Mouse (Mus musculus): Measurements from ENCODE around the gene Ndst2.
A peak's percentile ranks its signal among the peaks of the same experiment; 100 is the strongest.

Ndst2 gene

DNA sequence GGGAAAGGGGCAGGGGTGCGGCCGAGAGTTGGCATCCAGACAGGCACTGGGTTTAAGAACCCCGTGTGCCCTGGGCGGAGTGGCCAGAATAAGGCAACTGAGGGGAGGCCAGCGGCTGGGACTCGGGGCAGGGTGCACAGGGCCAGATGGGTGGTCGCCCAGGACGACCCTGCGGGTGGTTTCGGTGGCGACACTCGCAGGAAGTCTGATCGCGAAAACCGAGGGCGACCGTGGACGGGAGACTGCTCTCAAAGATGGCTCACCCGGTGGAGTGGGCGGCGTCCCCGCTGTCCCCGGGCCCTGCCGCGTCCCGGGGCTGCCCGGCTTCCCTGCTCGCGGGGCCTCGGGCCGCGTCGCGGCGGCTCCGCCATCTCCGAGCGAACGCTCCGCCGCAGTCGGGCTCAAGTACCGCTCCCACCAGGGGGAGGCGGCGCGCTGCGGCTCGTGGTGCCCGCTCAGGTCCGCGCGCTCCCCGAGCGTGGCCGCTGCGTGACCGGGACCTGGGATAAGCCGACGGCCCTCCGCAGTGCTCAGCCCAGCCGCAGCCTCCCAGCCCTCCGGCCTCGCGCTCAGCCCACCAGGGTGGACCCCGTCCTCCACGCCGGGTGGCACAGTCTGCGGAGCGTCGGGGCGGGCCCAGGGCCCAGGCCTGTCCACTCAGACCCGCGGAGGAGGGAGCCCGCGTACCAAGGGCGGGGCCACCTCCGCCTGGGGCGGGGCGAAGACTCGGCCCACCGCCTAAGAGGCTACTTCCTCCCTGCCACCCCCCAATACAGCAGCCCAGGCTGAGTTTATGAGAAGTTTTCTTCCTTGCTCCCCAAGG lies at the start of gene Ndst2:
TSS of gene Ndst2 (minus strand) at position 611 of the 823 bp plus-strand sequence.
- peak; percentile 92 for DNase-seq

DNA sequence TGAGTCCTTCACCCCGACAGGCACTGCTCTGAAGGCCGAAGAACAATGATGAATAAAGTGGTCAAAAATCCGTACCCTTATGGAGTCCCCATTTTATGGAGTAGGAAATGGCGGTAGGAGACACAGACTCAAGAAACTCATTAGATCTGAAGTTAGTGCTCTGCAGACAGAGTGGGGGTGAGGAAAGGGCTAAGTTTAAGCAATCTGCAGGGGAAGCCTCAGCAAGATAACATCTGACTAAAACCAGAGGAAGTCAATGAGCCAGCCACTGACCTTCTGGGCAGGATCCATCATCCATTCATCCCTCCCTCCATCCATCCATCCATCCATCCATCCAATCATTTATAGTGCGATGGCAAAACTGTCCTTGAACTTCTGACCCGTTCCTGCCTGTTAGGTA lies 49.2 kb upstream of the Ndst2 start:
- DNase-seq, result no peak

DNA sequence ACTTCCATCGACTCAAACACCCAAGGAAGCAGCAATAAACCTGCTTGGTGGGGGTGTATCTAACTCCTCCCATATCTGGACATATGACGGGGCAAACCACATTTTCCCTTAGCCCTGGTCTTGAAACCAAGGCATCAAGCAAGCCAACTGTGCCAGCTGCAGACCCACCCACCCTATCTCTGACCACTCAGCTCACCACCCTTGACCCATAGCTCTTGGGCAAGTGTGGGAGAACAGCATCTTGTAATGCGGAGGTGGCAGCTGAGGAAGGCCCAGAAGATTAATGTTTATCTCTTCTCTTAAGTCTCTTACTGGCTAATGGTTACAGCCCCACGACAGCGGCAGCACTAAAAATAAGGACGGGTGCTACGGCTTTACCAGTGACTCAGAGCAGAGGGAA lies 48.5 kb upstream of the Ndst2 start:
- peak; percentile 63 for DNase-seq

DNA sequence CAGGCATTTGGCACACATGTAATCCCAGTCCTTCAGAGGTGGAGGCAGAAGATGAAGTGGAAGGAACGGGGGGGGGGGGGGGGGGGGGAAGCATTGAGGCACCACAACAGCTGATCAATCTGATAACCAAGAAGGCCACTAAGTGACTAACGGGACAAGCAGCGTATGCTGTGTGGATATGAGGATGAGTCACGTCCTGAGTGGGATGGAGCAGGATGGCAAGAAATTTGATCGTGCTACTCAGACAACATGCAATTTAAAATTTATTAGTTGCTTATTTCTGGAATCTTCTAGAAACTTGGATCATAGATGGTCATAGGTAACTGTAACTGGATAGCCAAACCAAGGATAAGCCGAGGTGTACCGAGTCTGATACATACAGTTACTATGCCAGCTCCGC lies 45.9 kb upstream of the Ndst2 start:
- no peak for DNase-seq

DNA sequence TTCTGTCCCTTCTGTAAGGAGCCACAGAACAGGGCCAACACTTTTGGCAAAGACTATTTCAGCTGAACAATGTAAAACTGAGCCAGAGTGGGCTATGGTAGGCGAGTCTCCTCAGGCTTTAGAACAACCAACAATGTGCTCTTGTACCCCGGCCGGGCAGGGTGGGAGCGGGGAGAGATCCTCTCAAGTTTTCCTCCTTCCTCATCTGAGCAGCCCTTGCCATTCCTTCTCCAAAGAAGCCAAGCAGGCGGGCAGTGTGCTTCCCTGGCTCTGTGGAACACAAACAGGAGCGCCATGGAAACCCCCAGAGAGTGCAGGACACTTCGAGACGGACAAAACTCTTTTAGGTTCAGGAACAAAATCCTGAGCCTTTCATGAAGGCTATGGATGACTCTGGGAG lies 44.1 kb upstream of the Ndst2 start:
- DNase-seq, result no peak

DNA sequence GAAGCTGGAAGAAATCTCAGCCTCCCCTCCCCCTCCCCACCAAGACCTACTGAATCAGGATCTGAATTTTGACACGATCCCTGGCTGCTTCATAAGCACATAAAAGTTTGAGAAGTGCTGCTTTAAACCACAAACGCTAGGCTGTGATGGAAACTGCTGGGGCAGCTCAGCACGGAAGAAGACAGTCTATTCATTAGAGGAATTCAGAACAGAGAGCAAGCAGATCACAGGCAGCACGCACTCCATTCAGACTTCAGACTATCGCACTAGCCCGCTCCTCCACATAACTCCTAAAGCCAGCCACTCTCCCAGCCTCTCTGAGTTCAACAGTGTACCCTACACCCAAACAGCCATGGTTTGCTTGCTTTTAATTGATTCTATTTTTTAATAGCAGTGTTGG lies 41.3 kb upstream of the Ndst2 start:
- DNase-seq, result no peak

DNA sequence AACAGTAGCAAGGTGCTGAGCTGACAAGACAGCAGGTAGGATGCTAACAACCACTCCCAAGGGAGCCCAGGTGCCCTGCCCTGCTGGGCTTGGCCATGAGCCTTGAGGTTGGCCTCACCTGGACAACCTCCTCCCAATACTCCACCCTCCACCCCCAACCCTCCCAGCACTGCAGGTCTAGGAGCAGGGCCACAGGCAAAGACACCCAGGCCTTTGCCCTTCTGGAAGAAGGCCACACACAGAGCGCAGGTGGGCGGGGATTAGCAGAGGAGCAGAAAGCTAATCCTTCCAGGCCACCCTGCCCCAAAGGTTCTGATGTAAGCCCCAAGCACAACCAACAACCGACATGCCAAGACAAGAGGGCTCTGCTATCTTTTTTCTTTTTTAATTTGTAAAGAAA lies 39.0 kb upstream of the Ndst2 start:
- no peak for DNase-seq

DNA sequence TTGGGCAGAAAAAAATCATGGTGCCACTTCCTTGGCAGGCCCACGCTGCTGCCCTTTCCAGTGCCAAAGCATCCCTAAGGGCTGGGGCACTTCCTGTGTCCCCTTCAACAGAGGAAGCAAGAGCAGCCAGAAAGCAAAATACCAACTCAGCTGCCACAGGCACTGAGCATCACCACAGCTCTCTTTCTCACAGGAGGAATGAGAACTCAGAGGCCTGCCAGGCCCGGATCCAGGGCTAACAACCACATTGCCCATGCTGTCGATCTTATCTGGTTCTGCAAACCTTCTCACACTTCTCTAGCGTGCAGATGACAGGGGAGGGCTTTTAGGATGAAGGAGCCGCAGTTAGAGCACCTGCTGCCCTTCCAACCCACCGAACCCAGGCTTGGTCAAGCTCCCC lies 38.4 kb upstream of the Ndst2 start:
- no peak for DNase-seq

DNA sequence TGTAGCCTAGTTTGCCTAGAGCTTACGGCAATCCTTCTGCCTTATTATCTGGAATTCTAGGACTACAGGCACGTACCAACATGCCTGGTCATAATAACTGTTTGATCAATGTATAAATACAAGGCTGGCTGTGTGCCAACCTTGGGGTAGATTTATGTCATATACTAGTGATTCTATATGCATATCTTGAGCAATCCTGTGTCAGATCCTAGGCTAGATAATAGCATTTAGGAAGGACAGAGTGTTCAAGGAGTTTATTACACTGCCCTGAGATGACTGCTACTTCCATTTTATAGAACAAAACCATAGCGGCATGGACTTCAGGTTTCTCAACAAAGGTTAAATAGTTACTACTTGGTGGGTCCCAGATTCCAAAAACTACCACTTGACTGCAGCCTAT lies 37.6 kb upstream of the Ndst2 start:
- DNase-seq, result no peak

DNA sequence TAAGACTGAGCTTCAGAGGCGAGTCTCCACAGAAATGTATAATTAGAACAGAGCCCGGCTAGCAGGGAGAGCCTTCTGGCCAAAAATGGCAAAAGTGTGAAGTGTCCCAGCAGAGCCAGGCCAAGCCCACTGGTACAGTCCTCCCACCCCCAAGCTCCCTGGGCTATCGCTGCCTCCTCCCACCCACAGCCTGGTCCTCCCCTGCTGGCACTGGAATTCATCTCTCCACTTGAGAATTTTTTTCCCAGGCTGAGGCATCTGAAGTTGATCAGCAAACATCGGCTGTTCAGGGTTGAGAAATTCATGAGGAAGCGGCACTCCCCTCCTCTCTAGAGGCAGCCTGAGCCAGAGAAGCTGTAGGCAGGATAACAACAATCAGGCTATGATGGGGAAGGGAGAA lies 34.2 kb upstream of the Ndst2 start:
- peak; percentile 92 for DNase-seq

DNA sequence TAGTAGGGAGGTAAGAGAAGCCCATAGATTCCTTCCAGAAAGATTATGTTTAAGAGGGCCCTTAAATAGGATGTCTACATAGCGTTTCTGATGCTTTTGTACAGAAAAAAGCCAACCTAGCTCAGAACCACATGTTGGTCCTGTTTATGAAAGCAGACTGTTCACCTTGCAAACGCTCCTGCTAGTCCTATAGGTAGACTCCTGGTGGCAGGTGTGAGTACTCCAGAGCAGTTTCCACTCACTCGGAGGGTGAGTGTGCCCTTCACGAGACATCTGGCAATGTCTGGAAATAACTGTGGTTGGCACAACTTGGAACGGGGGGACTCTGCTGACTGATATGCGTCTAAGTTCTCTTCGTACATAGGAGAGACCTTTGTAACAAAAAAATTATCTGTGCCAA lies 33.6 kb upstream of the Ndst2 start:
- no peak for DNase-seq

DNA sequence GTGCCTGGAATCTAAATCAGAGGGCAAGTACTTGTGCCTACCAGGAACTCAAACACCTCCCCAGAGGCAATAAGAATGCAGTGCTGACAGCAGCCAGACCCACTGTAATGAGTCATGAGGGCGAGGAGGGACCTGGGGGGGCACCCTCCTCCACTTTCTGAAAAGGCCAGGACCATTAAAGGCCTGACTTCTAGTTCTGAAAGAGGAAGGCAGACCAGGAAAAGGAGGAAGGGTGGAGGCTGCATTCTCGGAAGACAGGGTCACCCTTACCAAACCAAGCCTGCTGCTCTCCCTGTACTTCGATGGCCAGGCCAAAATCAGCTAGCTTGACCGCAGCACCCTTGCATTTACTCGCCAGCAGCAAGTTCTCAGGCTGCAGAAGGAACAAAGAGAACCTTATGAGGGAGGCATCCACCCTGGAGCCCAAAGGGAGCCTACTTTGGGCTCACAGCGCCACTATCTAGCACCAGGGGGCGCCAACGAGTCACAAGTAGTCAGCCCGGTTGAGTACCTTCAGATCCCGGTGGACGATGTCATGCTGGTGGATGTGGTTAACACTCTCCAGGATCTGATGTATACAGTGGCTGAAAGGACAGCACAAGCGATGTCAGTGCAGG lies 31.4 kb upstream of the Ndst2 start:
- peak; percentile 97 for DNase-seq

DNA sequence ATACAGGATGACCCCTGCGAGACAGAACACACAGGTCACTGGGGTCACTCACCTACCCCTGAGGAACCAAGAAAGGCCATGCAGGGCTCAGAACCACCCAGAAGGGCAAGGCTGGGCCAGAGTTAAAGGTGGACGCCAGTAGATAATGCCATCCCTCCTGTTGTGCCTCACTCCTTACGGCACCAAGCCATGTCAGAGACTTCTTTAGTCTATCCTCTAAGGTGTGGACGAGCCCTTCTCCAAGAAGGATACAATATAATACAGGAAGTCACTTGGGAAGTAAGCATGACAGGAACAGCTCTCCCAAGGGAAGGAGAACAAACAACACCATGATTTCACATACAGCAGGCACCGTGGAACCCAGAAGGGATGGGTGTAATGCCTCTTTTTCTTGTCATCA lies 30.6 kb upstream of the Ndst2 start:
- no peak for DNase-seq

DNA sequence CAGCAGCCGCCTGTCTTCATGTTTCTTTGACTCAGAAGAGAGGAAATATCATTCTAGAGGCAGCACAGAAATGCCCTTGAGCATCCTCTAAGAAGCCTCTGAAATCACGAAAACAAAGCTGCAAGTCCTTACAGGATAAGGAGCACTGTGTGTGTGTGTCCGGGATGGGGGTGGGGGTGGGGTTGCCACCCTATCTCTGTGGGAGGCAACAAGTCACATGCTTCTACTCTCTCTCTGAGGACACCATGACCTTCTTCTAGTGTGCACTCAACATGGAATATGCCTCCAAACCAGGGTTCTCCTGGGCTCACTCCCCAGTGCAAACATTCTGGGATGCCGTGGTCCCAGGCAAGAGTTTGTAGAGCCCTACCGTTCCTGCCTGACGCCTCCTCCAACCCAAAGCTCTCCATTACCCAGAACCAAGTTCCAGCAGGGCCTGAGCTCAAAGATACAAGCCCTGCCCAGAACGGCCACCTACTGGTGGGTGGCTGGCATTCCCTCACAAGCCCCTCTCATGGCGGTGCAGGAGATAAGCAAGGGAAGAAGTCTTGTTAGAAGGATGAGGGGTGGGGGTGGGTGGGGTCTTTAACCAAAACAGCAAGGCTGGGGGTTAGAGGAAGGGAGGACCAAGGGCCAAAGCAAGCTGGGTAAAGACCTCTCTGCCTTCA lies 24.5 kb upstream of the Ndst2 start:
- DNase-seq, result no peak

DNA sequence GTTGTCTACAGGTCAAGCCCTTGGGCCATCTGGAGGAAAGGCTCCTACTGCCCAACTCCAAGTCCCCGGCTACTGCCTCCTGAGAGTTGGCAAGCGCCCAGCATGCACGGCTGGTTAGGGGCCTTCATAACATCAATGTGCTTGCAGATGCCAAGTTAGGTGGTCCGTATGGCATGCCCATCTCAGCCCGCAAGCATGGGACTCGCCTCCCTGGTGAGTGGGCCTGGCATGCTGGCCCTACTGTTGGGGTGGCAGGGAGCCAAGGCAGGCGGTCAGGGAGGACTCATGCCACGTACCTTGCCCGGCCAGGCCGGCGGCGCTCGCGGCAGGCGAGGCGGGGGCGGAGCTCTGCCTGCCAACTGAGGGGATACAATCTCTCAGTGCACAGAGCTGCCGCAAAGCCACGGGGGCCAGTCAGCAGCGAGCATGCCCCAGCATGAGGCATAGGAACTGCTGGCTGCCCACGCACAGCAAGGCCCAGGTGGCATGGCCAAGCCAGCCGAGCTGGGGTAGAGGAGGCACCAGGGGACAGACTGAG lies 23.1 kb upstream of the Ndst2 start:
- DNase-seq, result no peak

DNA sequence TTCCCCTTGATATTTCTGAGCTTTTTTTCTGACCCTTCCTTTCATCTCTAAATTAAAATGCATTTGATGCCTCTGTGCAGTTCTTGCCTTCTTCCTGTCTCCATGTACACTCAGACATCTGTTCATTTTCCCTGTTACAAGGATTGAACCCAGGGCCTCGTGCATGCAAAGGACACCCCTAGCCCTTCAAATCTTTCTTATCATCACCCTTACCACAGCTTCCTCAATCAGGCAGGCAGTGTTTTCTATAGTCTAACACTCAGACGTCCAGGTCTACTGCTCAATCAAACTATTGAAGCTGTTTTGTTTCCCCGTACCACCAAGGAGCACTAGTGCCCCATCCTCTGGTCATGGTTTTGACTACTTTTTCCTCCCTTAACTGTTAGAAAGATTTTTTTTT lies 19.4 kb upstream of the Ndst2 start:
- DNase-seq, result no peak

DNA sequence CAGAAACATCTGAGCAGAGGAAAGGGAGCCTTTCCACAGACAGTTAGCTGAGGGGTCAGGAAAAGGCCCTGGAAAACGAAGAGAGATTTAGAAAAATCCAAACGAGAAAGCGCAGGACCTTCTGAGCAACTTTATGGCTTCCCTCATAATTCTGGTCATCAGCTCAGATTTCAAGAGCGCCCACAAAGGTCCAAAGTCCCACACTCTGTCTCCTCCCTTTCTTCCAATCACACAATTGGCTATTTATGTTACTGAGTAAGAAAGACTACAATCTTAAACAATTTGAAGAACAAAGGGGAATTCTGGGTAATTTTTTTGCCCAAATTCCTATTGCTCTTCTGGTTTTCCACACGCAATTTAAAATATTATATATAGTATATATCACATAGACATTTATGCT lies 16.1 kb upstream of the Ndst2 start:
- no peak for DNase-seq

DNA sequence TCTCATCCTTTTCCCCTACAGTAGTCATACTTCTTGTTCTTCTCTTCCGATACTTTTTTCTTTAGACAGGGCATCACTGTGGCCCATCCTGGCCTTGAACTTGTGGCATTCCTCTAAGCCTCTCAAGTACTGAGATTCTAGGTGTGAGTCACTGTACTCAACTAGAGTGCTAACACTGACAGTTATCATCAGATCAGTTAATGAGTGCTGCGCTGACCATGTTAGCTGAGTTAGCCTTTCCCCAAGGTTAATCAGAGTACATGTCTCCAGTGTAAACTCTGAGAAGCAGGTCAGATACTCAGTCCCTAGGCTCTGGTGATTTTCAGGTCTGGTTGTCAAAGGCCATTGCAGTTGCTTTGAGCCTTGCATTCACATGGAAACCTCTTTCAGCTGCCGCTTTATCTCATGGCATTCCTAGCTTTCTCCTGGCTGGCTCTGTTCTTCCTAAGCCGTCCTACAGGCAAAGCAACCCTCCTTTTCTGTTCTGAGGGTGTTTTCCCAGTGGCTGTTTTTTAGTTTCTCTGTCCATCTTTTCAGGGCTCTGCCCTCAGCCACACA lies 15.2 kb upstream of the Ndst2 start:
- DNase-seq, result no peak

DNA sequence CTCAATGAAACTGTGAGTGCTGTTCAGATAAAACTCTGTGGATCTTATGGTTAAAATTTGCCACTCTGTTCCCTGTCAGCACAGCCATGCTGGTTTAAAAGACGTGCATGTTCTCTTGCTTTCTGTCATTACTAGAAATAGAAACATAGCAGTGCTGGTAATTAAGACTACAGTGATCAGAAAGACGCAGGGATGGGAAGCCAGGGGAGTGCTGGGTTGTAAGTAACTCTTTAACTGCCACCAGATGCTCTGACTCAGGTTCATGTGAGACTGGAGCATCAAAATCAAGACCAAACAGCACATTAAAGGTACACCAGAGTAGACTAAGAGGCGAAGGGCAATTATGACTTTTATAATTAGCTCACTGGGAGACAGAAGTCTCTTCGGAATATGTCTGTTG lies 14.0 kb upstream of the Ndst2 start:
- DNase-seq, result no peak

DNA sequence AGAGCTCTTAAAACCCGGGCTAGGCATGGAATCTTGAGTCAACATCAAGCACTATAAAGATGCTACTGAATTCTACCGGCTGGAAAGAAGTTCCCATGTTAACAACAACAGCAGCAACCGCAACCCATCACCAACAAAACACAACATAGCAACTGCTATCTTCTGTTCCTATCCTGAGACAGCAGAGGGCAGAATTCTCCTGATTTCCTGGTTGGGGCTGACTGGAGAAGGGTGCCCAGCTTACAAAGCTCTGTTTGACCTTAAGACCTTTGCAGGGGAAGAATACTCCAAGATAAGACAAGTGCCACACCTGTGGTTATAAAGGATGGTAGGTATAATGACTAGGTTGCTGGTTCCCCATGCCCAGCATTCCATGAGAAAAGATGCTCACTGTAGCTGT lies 12.6 kb upstream of the Ndst2 start:
- DNase-seq, result no peak

DNA sequence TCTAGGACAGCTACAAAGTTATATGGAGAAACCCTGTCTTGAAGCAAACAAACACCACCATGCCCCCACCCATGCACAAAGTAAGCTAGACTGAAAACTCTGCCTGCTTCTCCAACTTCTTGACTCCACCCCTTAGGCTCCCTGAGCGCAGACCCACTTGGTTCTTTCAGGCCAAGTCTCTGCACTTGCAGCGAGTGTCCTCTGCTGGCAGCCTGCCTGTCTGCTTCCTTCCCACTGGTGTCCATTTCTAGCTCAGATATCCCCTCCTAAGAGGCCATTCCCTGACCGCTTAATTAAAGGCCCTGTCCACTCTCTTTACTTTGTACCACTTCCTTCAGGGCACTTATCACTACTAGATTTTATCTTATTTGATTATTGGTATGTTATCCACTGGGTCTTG lies 9.3 kb upstream of the Ndst2 start:
- peak; percentile 37 for DNase-seq

DNA sequence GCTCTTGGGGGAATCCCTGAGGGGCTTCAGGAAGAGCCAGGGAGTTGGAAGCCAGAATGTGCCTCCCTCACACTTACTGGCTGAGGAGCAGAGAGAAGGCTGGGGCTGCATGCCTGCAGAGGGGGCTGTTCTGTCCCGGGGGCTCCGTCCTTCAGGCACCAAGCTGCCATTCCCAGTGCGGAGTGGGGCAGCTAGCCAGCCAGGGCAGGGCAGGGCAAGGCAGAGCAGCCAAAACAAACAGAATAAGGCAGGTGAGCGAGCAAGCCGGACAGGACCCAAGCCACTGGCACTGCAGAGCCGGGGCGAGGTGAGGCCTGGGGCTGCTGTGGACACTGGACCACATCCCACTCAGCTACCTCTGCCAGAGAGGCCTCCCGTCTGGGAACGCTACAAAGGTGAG lies 6.9 kb upstream of the Ndst2 start:
- peak; percentile 74 for DNase-seq

DNA sequence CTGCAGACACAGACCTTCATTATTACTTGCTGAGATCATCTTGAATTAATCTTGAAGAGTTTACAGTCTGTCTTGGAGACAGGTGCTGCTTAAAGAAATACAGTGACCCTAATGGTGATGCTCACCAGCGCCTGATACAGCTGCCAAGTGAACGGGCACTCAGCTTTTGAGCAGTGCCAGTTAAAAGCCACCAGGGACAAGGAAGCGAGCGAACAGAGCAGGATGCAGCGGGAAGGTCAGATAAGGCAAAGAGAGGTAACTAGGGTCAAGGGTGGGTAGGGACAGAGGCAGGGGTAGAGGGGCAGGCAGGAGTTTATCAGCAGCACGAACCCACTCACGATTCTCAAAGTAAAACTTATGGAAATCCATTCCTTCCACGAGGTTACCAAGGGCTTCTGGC lies 4.1 kb upstream of the Ndst2 start:
- DNase-seq, result no peak

DNA sequence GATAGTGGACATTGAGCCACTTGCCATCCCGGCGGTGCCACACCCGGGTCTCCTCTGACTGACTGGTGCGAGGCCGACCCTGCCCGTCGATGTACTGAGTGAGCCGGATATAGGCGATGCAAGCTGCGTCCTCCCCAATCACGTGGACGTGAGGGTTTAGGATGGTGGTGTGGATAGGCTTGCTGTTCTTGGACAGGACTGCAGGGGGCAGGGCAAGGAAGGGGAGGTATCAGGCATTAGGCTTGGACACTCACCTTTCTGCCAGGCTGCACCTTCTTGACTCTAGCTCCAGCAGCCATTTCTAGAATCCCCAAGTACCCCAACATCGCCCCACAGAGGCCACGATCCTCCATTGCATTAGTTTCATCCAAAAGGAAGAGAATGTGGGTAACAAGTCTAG lies 2.9 kb upstream of the Ndst2 start:
- DNase-seq, result peak; percentile 73
